Mouse (Mus musculus) heart, adult 2 months (tissue): ENCODE results near the gene Asic3.

Experiments used
- CTCF ChIP-seq: fragments of 200-600 bp; IDR thresholded peaks from 2 replicates; pipeline ENCODE4 v1.8.1; 2022; ENCODE audit warnings: antibody characterized with exemption, mild to moderate bottlenecking, moderate library complexity
- EP300 ChIP-seq: fragments of 200-500 bp; IDR thresholded peaks from 2 replicates; pipeline ENCODE4 v1.6.1; 2011; ENCODE audit warnings: low read depth, low read length, control low read depth; ENCODE audit not compliant: insufficient read depth

DNA sequence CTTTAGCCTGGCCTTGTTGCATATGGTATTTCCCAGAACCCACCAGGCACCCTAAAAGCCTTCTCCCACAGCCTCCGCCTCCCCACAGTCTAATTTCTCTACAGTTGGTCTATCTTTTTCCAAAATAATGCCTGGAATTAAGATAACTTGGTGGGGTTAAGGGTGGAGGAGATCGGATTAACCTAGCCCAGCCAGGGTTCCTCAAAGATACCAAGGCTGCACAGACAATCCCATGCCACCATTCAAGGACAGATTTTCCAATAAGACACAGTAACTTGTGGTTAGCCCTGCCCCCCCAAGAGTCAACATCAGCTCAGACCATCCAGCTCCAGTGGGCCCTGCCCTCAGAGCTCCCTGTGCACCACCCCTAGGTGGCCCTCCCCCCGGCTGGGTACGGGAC is 32.7 kb upstream of the Asic3 start:
- TF ChIP-seq CTCF (no peak), EP300 (no peak)
